Mouse (Mus musculus) lung, postnatal 0 days (tissue): ENCODE measurements around the gene Rassf1.

Source experiments
- CTCF ChIP-seq: IDR thresholded peaks from 2 replicates; pipeline ENCODE4 v1.5.1; 2016; ENCODE audit warnings: antibody characterized with exemption, mild to moderate bottlenecking
- EP300 ChIP-seq: IDR thresholded peaks from 2 replicates; pipeline ENCODE4 v1.6.1; 2016; ENCODE audit warnings: antibody characterized with exemption, mild to moderate bottlenecking, control low read depth

DNA sequence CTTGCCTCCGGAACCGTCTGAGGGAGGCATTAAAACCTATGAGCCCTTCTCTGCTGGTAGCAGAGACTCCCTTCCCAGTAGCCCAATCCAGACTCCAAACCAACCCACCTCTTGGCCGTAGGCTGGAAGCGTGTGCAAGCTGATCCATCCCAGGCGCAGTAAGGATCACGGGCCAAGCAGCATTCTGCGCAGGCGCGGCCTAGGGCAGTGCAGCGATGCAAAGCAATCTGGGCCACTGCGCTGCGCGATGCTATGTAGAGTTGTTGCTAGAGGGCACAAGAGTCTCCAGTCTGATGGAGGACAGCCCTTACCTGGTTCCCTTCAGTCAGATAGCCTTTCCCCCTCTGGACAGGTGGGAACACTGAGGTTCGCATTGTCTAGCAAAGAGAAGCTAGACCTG is 48.5 kb downstream of the Rassf1 start:
- TF ChIP-seq CTCF: no peak; the same call in 1 of the 2 replicates
- no peak for TF ChIP-seq EP300
